Mouse (Mus musculus) ES-CJ7 (cell line): Measurements from ENCODE around the gene Gas2l1.

ENCODE experiments used
- DNase-seq: peaks from one replicate; pipeline ENCODE4 v3.0.0; 2011; ENCODE audit warnings: low read depth, low spot score

Gas2l1 gene

DNA sequence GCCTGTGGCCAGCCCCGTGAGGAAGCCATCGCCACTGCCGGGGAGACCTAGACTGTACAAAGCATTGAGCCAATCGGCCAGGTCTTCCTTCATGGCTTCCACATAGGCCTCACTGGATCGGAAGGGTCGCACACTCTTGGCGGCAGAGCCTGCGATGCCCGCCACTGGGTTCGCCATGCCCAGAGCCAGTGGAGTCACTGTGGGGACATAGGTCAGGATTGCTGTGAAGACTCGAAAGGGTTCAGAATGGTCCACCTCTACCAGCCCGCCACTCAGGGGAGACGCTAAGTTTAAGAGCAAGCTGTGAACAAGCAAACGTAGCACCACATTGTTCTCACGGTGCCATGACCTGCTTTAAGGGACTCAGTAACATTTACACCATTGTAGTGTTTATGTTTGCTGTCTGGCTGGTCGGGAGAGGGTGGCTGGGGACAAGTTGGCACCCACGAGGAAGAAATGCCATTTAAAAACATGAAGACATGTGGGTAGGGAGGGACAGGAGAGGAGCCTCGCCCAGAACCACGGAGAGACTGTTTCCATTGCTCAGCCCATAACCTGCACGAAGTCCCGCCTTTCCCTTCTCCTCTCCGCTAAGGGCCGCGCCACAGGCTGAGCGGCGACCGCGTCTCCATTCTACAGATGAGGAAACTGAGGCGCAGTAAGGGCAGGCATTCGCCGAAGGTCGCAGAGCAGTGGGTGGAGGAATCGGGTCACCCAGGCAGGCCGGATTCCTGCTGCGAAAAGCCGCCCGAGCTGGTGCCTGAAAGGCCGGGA lies 658 bp downstream of the Gas2l1 start:
- DNase-seq, result no peak

DNA sequence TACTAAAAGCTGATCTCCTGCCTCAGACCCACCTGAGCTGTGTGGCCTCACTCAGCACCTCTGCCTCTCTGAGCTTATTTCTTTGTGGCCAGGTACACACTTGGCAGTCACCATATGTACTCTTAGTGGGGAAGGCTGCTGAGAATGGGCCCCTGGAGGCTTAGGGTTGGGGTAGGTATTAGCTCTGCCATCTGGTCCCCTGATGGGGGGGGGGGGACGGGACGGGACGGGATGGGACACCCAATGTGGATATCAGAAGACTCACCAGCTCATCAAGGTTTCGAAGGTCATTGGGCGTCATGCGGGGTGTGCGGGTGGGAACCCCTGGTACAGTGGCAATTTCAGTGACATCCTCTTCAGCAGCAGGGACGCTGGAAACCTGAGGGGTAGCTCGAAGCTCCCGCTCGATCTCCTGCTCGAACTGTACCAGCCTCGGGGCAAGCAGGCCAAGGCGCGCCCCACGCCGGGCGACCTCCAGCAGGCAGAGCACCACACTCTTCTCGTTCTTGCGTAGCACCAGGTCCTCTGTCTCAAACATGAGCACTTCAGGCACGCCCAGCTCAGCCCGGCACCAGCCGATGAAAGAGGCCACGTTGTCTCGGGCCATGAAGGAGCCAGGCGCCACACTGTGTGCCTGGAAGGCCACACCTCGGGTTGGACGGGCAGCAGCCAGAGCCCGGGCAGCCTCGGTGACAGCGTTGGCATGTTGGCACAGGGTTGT lies 1.4 kb downstream of the Gas2l1 start:
- DNase-seq, result no peak

DNA sequence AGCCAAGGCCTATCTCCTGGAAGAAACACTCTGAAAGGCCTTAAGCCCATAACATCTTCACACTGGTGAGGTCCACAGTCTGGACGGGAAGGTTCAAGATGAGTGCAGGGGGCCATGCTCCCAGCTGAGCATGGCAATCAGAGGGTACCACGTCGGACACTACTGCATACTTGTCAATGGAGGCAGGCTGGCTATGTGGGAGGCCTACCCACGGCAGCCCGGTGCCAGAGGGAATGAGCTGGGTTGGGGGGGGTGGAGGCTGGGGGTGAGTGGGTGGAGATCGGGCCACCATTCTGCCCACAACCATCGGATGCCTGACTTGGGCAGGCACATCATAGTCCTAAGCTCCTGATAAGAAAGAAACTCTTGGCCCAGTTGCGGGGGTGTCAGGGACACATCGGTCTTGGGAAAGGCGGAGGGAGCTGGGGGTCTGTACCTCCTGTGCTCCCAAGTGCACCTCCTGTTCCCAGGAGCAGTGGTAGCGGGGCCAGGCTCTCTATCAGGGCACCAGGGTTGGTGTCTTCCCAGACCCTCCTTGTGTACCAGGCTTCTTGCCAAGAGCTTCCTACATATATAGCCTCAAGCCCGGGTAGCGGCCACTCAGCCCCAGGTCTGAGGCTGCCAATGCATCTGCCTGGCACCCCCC lies 2.1 kb downstream of the Gas2l1 start:
- no peak for DNase-seq

DNA sequence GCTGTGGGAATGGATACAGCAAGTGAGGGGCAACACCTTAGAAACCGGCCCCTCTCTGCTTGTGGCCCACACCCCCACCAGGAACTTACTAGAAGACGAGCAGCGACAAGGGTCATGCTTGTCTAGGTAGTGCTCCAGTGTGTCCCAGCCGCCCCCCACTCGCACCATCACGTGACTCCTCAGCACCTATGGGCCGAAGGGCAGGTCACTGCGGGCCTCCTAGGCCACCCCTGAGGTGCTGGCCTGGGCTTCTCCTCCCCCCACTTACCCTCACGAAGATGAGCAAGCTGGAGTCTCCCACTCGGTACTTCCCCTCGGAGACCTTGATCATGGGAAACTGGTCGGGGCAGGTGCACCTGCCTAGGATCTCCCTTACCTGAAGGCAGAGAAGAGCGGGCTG lies 2.8 kb downstream of the Gas2l1 start:
- no peak for DNase-seq

DNA sequence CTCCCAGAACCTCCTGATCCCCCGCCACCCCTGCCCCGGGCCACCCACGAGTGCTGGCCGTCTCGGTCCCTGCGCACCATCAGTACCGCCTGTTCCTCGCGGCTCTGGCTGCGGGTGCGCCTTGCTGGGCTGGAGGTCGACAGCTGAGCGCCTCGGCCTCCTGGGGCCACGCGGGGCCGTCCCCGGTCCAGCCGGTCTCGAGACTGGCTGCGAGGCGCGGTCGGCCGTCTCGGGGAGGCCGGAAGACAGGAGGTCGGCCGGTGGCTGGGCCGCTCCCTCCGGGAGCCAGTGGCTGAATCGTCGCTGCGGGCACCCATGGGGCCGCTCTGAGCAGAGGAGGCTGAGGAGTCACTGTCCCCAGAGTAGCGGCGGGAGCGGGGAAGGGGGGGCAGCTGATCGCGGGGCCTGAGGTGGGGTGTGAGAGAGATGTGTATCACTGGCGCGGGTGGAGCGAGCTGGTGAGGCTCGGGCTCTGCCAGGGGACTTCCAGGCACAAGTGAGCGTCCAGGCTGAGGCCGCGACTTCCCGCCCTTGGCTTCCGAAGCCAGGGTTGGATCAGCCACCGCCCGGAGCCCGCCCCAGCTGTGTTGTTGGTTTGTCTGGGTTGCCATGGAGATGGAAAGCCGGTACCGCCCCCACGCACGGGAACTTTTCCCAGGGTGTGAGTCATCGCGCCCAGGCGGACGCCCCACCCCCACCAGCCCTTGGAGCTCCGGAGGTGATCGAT lies 3.6 kb downstream of the Gas2l1 start:
- DNase-seq, result peak; percentile 94

DNA sequence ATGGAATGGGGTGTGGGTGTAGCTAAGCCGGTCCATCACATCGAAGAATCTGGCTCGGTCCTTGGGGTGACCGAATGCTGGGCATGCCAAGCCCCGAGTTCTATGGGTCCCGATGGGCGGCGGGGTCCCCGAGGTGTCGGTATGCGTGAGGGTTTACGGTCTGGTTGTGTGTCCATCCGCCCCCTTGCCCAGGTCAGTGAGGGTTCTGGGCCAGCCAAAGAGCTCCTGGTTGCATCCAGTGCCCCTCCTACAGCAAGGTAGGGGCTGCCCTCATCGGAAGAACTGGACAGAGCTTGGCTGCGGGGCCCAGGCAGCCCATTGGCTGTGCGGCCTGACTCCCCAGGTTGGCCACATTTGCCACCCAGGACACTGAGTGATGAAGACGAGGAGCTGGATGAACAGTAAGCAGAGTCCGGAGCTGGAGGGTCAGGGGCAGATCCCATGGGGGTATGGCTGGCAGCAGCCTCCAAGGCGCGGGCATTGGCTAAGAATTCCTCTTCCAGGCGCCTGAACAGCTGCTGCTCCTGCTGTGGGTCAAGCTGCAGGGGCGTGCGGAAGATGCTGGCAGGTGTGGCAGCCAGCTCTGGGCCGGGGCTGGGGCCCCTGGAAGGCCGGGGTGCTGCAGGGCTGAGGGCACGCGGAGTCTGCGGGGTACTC lies 4.2 kb downstream of the Gas2l1 start:
- no peak for DNase-seq

DNA sequence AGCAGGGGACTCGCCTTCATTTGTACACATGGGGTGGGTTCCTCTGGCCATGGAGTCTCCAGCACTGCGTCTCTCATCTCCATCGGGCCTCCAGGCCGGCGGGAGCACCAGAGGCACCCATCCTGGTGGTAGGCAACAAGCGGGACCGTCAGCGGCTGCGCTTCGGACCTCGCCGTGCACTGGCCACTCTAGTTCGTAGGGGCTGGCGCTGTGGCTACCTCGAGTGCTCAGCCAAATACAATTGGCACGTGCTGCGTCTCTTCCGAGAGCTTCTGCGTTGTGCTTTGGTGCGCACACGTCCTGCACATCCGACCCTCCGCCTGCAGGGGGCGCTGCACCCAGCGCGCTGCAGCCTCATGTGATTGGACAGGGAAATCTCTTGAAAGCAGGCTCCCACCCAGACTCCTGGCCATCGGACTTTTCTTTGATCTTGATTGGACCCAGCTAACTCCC lies 5.4 kb downstream of the Gas2l1 start:
- peak; percentile 83 for DNase-seq

DNA sequence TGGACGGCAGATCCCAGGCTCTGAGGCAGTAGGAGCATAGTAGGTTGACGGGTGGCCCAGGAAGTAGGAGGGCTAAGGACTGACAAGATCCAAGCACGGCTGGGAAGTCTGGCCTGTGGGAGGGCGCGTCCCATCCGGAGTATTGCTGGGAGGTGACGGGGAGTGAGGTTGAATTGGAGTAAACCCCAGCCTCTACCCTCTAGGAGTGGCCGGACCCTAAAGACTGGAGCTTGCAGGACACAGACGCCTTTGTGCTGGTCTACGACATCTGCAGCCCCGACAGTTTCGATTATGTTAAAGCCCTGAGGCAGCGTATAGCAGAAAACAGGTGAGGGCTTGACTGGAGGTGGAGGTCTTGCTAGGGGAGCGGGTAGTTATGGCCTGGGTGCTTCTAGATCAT lies 5.9 kb downstream of the Gas2l1 start:
- no peak for DNase-seq

DNA sequence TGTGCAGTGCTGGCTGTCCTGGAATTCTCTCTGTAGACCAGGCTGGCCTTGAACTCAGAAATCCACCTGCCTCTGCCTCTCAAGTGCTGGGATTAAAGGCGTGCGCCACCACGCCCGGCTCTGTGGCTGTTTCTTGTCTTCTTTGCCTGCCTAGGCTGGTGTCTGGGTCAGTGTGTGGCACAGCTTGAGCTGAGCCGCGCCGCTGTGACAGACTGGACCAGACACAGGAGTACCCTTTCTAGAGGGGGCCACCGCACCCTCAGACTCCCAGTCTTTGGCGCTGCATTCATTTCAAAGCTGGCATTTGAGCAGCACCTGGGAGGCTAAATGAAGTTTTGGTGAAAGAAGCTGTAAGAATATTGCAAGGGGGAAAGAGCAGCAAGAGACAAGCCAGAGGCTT lies 6.3 kb downstream of the Gas2l1 start:
- no peak for DNase-seq

DNA sequence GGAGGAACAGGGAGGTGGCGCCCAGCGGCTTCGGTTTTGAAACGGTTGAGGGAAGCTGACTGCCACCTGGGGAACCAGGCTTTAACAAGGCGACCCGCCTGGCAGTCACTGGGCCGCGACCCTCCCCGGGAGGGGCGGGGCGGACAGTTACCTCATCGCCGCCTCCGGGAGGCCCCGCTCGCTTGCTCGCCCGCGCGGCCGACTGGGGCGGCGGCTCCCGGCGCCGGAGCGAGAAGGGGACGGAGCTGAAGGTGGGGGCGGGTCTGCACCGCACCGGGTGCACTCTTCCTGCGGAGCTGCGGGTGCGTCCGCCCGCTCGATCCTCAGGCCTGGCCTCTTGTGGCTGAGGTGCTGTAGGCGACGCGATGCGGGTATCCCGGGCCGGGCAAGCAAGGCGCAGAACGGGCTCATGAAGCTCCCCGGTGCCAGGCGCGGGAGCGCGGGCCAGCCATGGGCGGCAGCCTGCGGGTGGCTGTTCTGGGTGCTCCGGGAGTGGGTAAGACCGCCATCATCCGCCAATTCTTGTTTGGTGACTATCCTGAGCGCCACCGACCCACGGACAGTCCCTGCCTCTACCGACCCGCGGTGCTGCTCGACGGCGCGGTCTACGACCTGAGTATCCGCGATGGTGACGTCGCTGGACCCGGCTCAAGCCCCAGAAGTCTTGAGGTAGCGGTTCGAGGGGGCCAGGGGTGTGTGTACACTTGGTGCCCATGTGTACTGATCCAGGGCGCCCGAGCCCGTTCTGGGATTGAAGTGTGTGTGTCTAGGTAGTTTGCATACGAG lies 7.1 kb downstream of the Gas2l1 start, which contains the start of gene Rasl10a:
Gene Rasl10a, plus strand, starts transcription at position 273 of the 786 bp plus-strand sequence.
- no peak for DNase-seq

DNA sequence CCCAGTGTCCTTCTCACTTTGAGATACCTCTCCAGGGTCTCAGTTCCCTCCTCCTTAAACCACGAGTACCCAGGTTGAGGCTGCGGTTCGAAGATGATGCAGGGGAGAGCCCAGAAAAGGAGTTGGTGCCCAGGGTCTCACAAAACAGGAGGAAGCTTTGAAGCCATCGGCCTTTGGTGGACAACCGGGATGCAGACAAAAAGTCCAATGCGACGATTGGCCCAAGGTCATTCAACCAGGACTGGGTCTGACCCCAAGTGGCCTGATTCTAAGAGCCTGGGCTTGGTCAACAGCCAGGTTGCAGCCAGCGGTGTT lies 7.6 kb downstream of the Gas2l1 start:
- DNase-seq, result no peak

DNA sequence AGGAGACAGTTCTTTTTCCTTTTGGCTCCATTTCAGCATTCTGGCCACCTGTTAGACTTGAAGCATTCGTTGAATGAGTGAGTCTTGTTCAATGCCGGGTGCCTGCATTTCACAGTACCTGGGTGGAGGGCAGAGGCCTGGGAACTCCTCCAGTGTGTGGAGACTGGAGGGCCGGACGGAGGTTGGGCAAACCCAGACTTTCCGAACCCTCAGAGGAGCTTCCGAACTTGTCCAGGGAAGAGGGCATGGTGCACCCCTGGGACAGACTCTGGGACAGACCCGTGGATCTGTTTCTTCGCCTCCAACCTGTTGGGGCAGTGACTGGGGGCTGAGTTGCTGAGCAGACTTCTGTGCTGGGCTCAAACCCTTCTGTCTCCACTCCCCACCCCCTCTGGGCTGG lies 8.1 kb downstream of the Gas2l1 start:
- no peak for DNase-seq

DNA sequence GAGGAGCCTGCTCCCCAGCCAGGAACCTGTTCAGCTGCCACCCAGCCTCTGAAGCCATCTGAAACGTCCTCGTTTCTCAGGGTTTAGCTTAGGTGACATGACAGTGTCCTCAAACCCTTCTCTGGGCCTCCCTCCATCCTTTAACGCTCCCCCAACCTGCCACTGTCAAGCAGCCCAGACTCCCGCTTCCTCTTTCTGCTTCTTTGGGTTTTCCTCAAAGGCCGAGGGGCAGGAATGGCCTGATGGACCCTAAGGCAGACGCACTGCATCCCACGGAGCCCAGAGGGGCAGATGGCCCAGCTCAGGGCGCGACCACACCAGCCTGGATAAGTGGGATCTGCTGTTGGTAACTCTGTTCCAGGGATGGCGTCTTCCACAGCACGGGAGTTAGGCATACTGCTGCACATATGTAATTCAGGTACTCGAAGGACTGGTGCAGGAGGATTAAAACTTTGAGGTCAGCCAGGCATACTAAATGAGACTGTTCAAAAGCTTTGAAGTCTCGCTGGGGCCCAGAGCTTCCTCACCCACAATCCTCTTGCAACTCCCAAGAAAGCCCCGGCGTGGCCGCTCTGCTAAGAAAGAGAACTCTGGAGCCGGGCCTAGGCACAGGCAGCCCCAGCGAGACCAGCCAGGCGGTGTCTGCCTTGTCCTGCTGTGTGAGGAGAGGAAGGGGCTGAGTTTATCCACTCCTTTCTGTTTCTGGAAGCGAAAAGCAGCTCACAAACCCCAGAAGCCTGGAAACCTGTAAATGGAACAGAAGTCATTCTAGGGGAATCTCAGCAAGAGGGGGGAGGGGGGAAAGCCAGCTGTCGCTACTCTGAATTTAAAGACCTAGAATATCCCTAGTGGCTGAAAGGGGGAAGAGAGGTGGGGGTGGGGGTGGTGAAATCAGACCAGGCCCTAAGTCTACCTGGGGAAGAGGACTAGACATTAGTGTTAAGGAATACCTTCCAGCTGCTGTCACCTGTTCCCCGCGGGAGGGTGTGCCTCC lies 8.9 kb downstream of the Gas2l1 start:
- DNase-seq, result no peak

DNA sequence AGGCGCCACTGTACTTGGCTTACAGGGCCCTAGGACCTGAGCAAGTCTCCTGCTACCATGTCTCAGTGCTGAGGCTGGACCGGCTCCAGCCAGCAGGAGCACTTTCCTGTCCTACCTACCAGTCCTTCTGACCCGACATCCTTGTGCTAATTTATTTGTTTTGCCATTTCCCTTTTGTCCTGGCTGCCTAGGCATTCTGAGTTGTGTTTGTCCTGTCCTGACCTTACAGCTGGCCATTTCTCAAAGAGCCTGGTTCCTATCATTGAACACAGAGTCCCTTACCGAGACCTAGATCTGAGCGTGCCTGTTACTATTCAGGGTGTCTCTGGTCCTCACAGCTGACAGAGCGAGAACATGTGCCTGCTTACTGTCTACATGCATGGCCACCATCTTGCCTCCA lies 10.3 kb downstream of the Gas2l1 start:
- no peak for DNase-seq

DNA sequence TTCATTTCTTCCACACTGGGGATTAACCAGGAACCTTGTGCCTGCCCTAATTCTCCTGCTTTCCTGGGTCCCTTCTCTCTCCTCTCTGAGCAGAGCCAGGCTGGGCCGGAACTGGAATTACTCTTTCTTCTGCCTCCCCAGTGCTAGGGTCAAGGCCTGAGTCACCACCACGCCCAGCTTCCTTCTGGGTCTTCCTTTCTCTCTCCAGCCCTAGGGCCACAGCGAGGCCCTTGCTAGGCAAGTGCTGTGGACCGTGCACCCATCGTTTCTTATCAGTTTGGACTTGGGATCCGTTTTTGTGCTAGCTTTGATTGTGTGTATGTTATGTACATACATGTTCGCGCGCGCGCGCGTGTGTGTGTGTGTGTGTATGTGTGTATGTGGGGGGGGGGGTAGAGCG lies 11.0 kb downstream of the Gas2l1 start:
- no peak for DNase-seq

DNA sequence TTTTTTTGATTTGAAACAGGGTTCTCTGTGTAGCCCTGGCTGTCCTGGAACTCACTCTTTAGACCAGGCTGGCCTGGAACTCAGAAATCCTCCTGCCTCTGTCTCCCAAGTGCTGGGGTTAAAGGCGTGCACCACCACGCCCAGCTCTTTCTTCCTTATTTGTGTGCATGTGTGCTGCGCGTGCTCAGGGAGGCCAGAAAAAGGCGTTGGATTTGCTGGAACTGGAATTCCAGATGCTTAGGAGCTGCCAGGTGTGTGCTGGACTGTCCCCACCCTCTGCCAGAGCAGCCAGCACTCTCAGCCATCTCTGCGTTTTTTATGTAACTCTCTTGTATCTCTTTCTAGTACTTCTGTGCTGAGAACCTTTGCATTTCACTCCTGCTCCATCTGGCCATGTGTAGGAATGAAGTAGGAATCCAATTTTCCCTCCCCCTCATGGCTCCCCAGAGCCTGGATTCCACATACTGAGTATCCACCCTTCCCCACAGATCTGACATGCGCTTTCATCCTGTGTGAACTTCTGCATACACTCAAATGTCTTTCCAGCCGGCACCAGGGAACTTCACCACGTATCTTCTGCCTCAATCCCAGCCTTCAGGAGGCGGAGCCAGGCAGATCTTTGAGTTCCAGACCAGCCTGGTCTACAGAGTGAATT lies 12.8 kb downstream of the Gas2l1 start:
- DNase-seq, result peak; percentile 67

DNA sequence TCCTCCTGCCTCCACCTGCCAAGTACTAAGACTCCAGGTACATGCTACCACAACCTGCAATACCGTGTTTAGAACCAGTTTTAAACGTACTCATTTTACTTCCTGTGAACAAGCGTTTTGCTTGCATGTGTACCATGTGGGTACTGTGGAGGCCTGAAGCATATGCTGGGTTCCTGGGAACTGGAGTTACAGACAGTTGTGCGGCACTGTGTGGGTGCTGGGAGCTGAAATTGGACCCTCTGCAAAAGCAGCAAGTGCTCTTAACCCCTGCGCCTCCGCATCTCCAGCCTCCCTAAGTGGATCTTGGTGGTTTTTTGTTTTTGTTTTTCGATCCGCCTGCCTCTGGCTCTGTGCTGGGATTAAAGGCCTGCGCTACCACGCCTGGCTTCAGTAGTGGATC lies 13.5 kb downstream of the Gas2l1 start:
- no peak for DNase-seq

DNA sequence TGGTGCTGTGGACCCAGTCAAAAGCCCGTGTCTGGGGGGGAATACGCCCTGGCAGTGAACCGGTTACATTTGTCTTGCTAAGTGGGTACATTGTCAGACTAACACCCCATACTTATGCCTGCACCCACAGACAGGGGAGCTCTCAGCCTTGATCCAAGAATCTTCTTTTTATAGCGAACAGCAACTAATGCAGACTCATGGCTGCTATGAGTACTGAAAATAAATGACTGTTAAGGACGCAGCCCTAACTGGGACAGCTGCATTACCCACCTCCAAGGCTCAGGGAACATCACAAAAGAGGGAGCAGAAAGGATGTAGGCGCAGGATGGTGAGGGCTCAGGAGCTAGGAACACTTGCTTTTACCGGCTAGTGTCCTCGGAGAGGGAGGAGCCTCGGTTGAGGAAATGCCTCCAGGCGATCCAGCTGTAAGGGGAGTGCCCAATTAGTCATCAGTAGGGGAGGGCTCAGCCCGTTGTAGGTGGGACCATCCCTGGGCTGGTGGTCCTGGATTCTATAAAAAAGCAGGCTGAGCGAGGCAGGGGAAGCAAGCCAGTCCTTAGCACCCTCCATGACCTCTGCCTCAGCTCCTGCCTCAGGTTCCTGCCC lies 18.7 kb downstream of the Gas2l1 start:
- peak; percentile 89 for DNase-seq
